Mouse (Mus musculus) C2C12 (cell line): ENCODE measurements around the gene Ebpl. TPM values are rescaled to one million over a fixed set of nuclear protein-coding genes. Genes with fewer than 3 reads are reported as not detected.

Experiments used
- H3K27me3 ChIP-seq: one replicate; pipeline ENCODE4 v1.6.1; 2011; ENCODE audit not compliant: control insufficient read depth, insufficient read depth, insufficient read length
- H3K36me3 ChIP-seq: one replicate; pipeline ENCODE4 v1.6.1; 2011; ENCODE audit not compliant: control insufficient read depth, insufficient read depth
- H3K4me3 ChIP-seq: one replicate; pipeline ENCODE4 v1.5.1; 2011; ENCODE audit warnings: mild to moderate bottlenecking, control low read depth; ENCODE audit not compliant: poor library complexity, insufficient read depth, severe bottlenecking
- H3K79me2 ChIP-seq: one replicate; pipeline ENCODE4 v1.6.1; 2011; ENCODE audit not compliant: control insufficient read depth, insufficient read depth
- H3K79me3 ChIP-seq: one replicate; pipeline ENCODE4 v1.6.1; 2011; ENCODE audit warnings: low read depth, control low read depth
- H3ac ChIP-seq: one replicate; pipeline ENCODE3; 2011; ENCODE audit warnings: low read depth; ENCODE audit not compliant: control insufficient read depth, insufficient read length
- CEBPB ChIP-seq: IDR thresholded peaks from one replicate; pipeline ENCODE4 v1.6.1; 2011; ENCODE audit warnings: low read depth, mild to moderate bottlenecking, control low read depth, moderate library complexity
- CTCF ChIP-seq: IDR thresholded peaks from one replicate; pipeline ENCODE4 v1.5.1; 2011; ENCODE audit not compliant: control insufficient read depth, insufficient read depth, insufficient read length
- FOSL1 ChIP-seq: IDR thresholded peaks from one replicate; pipeline ENCODE4 v1.8.0; 2011; ENCODE audit warnings: mild to moderate bottlenecking, low read length; ENCODE audit not compliant: poor library complexity, insufficient read depth, severe bottlenecking
- MAX ChIP-seq: IDR thresholded peaks from one replicate; pipeline ENCODE4 v1.6.1; 2011; ENCODE audit warnings: mild to moderate bottlenecking, control low read depth
- MYOD1 ChIP-seq: IDR thresholded peaks from one replicate; pipeline ENCODE4 v1.6.1; 2011; ENCODE audit warnings: low read depth; ENCODE audit not compliant: control insufficient read depth, insufficient read length
- MYOG ChIP-seq: IDR thresholded peaks from one replicate; pipeline ENCODE4 v1.6.1; 2011; ENCODE audit not compliant: control insufficient read depth, insufficient read length; ENCODE audit errors: extremely low read depth
- USF1 ChIP-seq: IDR thresholded peaks from one replicate; pipeline ENCODE4 v1.6.1; 2011; ENCODE audit warnings: low read depth, mild to moderate bottlenecking, control low read depth, moderate library complexity
- polyA plus RNA-seq: library from polyadenylated mRNA; unstranded; fragments of >200 nt; fragmentation: generic; extraction: Trizol; gene quantifications from one replicate; pipeline ENCODE4 v1.2.1, GENCODE M21; 2012; ENCODE audit warnings: missing spikeins

Gene Ebpl
- polyA plus RNA-seq, 1 experiment = 1.1 TPM

DNA sequence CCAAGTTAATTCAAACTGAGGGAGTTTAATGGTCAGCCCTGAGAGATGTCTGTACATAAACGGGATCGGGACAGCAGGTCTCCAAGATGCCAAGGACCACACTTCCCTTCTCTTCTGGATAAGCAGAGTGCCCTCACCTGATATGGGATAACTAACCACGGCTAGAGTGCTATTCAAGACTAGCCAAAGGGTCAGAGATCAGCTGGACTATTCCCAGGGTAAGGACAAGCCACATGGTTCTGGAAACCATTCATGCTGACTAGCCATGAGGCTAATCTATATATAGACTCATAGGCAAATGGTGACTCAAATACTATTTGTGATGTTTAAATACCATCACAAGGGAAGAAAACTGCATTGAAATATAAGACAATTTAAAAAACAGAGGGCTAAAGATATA, 30.3 kb upstream of the Ebpl start:
- Histone ChIP-seq H3K27me3 (no peaks in the 10 kb centered on the region), H3K36me3 (peaks cover 38% of the 10 kb centered on the region), H3K4me3 (no peak overlapping the region), H3K79me2 (no peaks in the 10 kb centered on the region), H3K79me3 (no peaks in the 10 kb centered on the region), H3ac (no peak overlapping the region)
- TF ChIP-seq MYOG (no peak), MYOD1 (no peak), MAX (no peak), USF1 (no peak), CTCF (no peak)

DNA sequence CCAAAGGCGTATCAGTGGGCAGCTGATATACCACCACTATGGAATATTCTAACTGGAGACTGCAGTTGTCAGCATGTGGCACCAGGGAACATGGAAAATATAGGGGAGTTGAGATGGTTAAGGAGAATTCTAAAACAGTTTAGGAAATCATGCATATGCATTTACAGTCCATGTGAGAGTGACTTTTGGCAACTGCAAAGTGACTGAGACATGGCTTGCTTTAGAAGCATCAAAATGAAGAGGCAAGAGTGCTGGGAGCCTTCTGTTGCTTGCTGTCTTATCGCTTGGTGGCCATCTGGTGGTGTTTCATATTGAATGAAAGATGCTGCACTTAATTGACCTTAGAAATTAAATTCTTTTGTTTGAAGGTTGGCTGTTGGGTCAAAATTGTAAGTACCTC, 7.1 kb upstream of the Ebpl start:
- H3K36me3 ChIP-seq = peaks cover 63% of the 10 kb centered on the region
- TF ChIP-seq CTCF = no peak
- no peak for TF ChIP-seq MYOG
- TF ChIP-seq MAX = no peak
- no peak for TF ChIP-seq FOSL1
- no peak for TF ChIP-seq USF1
- no peak for TF ChIP-seq MYOD1
- TF ChIP-seq CEBPB = no peak
- peaks cover 2% of the 10 kb centered on the region for H3K79me3 ChIP-seq
- no peak overlapping the region for H3ac ChIP-seq
- no peaks in the 10 kb centered on the region for H3K79me2 ChIP-seq
- no peaks in the 10 kb centered on the region for H3K27me3 ChIP-seq
- no peak overlapping the region for H3K4me3 ChIP-seq

DNA sequence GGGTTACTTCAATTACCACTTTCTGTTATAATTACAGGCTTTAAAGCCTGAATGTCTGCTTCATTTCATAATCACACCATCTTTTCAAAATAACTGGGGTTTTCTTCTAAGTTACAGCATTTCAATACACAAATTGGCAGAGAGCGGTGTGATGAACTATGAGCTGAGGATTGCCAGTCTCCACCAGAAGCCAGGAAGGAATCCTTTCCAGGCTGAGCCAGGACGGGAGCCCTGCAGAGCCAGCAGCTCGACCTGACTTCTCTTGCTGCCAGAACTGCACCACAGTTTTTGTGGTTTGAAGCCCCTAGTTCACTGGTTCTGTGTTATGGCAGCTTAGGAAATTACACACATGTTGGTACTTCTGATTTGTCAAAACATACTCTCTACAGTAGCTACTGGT, 4.4 kb upstream of the Ebpl start:
- Histone ChIP-seq H3K79me3 (no peaks in the 10 kb centered on the region), H3K4me3 (no peak overlapping the region), H3K36me3 (peaks cover 37% of the 10 kb centered on the region), H3ac (no peak overlapping the region), H3K79me2 (no peaks in the 10 kb centered on the region), H3K27me3 (no peaks in the 10 kb centered on the region)
- no peak for TF ChIP-seq USF1
- TF ChIP-seq MYOG = no peak
- no peak for TF ChIP-seq FOSL1
- no peak for TF ChIP-seq MAX
- no peak for TF ChIP-seq MYOD1
- TF ChIP-seq CEBPB = no peak
- TF ChIP-seq CTCF = no peak

DNA sequence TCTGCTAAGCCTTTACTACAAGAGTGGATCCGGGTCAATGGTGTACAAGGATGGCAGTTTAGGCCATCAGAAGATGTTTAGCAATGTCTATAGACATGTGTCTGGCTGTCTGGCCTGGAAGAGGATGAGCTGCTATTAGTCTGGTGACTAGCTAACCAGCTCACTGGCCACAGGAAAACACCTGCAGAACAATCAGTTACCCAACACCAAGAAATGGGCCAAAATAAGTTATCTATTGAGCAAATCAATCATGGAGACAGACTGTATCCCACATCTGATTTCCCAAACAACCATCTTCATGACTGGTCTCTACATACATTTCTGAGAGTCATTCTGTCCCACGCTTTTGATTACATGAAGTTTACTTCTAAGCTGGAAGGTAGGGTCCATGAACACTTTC, 3.5 kb upstream of the Ebpl start:
- Histone ChIP-seq H3K36me3 (peaks cover 32% of the 10 kb centered on the region), H3K79me2 (no peaks in the 10 kb centered on the region), H3K4me3 (no peak overlapping the region), H3K79me3 (no peaks in the 10 kb centered on the region), H3K27me3 (no peaks in the 10 kb centered on the region), H3ac (no peak overlapping the region)
- no peak for TF ChIP-seq MAX
- no peak for TF ChIP-seq USF1
- no peak for TF ChIP-seq CTCF
- TF ChIP-seq MYOD1 = no peak
- TF ChIP-seq CEBPB = no peak
- TF ChIP-seq MYOG = no peak
- no peak for TF ChIP-seq FOSL1

DNA sequence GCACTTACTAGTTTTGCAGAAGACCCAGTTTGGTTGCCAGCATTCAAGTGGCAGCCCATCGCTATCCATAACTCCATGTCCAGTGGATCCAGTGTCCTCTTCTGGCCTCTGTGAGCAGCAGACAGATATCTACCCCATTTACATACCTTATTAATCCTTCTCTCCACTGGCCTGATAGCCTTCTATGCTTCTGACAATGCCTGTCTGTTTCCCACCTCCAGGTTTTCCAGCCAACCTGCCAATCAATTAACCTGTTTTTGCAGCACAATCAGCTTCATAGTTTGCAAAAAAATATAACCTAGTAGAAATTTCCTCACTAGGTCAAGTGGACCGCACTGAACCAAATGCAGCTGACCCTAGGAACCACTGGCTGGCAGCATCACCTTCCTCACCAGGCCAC, 2.0 kb upstream of the Ebpl start:
- Histone ChIP-seq H3K79me2 (no peaks in the 10 kb centered on the region), H3K4me3 (no peak overlapping the region), H3ac (no peak overlapping the region), H3K79me3 (no peaks in the 10 kb centered on the region), H3K36me3 (peaks cover 28% of the 10 kb centered on the region), H3K27me3 (no peaks in the 10 kb centered on the region)
- no peak for TF ChIP-seq CEBPB
- no peak for TF ChIP-seq CTCF
- no peak for TF ChIP-seq FOSL1
- no peak for TF ChIP-seq MYOG
- no peak for TF ChIP-seq MAX
- no peak for TF ChIP-seq USF1
- TF ChIP-seq MYOD1 = no peak

DNA sequence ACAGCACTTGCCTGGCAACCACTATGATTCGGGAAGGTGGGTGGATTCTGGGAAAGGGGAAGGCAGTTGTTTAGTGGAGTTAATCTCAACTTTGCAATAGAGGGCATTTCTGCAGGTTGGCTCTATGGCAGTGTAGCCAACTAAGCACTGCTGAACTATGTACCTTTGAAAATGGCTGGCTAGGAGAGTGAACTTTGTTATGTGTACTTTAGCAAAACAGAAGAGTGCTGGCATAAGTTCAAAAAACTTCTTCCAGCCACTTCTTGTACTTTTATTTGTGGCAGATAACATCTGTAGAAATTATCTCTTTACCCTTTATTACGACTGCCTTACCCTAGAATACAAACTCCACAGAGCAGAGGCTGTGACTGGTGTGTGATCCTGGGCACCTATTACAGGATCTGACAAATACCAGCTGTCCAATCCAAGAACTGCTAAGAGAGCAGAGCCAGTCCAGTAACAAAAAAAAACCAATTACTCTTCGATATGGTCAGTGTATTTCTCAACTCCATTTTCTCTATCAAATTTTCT, 807 bp upstream of the Ebpl start:
- Histone ChIP-seq H3K4me3 (no peak overlapping the region), H3ac (no peak overlapping the region), H3K79me3 (no peaks in the 10 kb centered on the region), H3K36me3 (peaks cover 16% of the 10 kb centered on the region), H3K27me3 (no peaks in the 10 kb centered on the region), H3K79me2 (no peaks in the 10 kb centered on the region)
- TF ChIP-seq CTCF (no peak), FOSL1 (no peak), USF1 (no peak), CEBPB (no peak), MYOG (no peak), MAX (no peak), MYOD1 (no peak)
